Mouse (Mus musculus) frontal cortex, postnatal 14 days (tissue): ENCODE measurements at regions not wholly inside any gene's neighbourhood (a gene's known extent, or its start where the extent isn't known, plus 50 kb on each side); places are given as distances from the start of the nearest gene placed in this dataset.

Experiments
- DNase-seq, 2 experiments: peaks; one replicate each; pipeline ENCODE4 v3.0.0; 2022; ENCODE audit warnings: low spot score in 2 of 2

GRCm38 (mm10) chr4:34226089-34226840, 176.3 kb upstream of the Spaca1 start:
- DNase-seq: peak; percentile 40 to 43

DNA sequence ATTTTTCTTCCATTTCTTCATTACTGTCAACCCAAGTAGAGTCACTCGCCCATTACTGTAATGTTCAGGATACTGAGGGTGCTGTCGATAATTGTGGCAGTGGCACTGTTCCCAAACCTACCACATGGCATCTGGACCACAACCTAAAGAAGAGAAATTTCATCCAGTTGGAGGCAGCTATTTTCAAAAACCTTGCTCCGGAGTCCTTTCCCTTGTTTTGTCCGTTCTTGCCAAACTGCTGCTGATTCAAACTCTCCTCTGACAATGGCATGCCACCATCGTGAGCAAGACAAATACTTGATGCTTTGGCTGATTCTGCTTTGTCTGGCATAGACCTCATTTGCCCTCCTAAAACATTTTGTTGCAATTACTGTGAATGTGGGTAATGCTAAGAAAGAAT, 176.9 kb upstream of the Spaca1 start:
- no peak for DNase-seq

- no peak for DNase-seq
These were observed 177.6 kb upstream of the Spaca1 start for GRCm38 (mm10) chr4:34227611-34228010.

DNA sequence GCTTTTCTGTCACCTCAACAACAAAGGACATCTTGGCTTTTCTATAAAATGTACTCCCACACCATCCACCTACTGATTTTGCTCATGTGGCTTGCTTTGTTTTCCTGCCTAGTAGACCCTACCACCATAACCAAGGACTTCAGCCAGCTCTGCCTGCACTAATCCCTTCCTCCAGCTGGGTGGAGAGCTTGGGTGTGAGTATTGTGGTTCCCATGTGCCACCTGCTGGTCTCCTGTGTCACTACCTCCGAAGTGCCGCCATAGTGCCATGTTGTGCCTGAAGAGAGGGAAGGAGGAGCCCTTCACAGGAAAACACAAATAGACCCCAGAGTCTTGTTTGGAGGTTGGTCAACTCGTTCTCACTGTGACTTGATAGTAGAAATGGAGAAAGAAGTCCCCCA, 181.3 kb upstream of the Spaca1 start:
- peak; percentile 34 to 48 for DNase-seq

DNA sequence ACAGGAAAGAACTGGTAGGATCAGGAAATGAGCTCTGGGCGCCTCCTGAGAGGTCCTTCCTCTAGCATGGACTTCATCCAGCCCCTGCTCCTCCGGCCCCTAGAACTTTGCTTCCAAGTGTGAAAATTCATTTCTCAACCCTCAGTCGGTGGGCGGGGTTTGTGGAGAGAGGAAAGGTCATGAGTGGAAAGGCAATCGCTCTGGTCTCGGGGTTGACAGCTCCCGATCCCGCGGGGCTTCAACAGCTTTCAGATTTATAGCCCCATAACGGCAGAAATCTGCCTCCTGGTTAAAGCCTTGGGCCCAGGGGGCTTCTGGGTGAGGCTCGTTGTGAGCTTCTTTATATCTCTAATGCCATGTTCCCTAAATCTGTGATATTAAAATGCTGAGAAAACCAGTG, 184.2 kb upstream of the Spaca1 start:
- no peak for DNase-seq

DNA sequence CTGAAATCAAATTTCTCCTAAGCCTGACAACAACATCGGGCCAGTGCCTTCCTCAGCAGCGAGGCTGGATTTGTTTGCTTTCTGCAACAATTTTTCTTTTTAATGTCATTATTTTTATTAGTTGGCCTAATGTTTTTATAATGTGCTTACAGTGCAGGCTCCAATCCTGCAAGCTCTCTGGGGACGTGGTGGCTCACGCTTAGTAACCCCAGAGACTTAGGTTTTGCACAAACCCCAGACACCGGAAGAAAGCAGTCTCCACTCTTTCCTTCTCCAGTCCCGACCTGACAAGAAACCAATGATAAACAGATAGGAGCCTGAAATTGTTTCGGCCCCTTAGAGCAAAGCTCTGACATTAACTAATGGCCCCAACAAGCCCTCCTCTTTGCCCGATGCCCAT, 184.7 kb upstream of the Spaca1 start:
- no peak for DNase-seq

GRCm38 (mm10) chr4:34237791-34238190, 187.8 kb upstream of the Spaca1 start:
- DNase-seq: no peak

DNA sequence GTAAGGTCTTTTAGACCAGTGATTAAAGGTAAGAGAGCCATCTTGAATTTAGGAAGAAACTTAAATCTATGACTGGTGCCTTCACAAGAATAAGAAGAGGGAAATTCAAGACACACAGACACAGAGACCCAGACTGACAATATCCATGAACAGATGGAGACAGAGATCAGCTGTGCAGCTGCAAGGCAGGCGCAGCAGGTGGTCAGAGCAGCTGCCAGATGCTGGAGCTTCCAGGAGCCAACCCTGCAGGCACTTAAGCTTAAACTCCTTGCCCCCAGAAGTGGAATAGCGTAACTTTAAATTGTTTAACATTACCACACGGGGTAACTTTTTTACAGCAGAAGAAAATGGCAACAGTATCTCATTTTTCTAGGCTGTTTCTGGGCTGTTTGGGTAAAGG, 189.6 kb upstream of the Spaca1 start:
- no peak for DNase-seq

GRCm38 (mm10) chr4:34241060-34241571, 191.1 kb upstream of the Spaca1 start:
- no peak for DNase-seq

- DNase-seq: no peak
These were observed 191.7 kb upstream of the Spaca1 start for GRCm38 (mm10) chr4:34241673-34242072.

DNA sequence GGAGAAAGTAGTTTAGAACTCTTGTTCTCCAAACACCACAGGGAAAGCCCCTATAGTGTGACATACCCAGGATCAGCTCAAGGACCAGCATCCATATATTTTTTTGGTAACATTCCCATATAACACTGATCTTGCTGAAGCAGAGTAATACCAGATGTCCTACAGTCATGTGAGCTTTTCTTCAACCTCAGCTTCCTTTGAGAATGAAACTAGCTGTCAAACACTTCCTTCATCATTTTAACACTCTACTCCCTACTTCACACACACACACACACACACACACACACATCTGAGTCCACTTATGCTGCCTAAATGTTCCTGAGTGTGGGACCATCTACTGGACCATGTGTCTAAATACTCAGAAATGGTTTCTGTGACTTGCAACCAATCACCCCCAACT, 209.5 kb upstream of the Spaca1 start:
- no peak for DNase-seq

DNA sequence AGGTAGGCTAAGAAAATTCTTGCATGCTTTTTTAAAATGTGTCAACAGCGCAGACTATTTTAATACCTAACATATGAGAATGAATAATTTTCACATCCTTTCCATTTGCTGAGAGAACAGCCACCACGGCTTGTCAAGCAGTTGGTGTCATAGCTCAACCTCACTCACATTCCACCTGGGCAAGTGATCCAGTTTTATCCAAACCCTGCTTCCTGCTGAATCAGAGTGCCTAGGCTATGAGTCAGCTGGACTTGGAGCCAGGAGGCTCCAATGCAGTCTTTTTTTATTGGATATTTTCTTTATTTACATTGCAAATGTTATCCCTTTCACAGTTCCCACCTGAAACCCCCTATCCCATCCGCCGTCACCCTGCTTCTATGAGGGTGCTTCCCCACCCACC, 210.5 kb upstream of the Spaca1 start:
- DNase-seq: no peak

- no peak for DNase-seq
These were observed 211.8 kb upstream of the Spaca1 start for GRCm38 (mm10) chr4:34261809-34262208.

DNA sequence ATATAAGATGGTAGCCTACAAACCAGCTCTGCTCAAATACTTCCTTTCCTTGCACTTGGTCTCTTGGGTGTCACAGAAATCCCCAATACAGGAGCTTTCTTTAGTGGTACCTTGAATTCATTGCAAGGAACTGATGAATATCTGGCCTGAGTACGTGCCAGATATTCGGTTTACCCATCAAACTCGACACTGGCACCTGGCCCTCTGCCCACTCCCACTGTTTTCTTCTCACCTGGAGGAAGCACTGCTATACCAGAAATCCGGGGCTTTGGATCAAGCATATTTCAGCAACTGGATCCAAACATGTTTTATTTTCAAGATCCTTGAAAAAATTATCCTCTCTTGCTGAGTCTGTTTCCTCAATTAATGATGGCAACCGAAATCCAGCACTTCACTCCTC, 214.4 kb upstream of the Spaca1 start:
- no peak for DNase-seq

- no peak for DNase-seq
These were observed 224.3 kb upstream of the Spaca1 start for GRCm38 (mm10) chr4:34274316-34274715.

GRCm38 (mm10) chr4:34275372-34275771, 225.4 kb upstream of the Spaca1 start:
- DNase-seq: no peak

DNA sequence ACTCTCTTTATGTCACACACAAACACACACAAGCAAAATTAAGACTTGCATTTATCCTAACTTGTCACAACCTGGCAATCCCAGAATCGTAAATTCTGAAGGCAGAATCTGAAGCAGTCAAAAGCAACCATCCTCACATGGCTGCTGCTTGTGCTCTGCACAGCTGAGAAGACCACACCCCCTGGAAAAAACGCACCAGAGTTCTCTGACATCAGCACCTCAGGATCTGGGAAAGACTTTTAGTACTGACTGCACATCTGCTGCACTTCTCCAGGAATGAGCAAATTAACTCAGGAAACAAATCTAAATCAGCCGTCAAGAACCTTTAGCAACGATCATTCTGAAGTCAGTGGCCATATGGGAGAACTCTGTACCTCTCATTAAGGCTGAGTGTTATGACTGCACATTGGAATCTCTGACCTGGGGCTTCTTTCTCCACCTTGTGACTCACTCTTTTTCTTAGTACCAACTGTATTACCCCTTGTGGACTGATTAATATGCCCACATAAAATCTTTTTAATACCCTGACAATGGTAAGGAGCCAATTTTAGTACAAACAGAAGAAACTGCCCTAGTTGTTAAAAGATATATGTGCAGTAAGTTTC, 248.1 kb upstream of the Akirin2 start:
- no peak for DNase-seq

GRCm38 (mm10) chr4:34308921-34309563, 241.7 kb upstream of the Akirin2 start:
- no peak for DNase-seq

- DNase-seq: no peak
These were observed 240.6 kb upstream of the Akirin2 start for GRCm38 (mm10) chr4:34310061-34310642.

DNA sequence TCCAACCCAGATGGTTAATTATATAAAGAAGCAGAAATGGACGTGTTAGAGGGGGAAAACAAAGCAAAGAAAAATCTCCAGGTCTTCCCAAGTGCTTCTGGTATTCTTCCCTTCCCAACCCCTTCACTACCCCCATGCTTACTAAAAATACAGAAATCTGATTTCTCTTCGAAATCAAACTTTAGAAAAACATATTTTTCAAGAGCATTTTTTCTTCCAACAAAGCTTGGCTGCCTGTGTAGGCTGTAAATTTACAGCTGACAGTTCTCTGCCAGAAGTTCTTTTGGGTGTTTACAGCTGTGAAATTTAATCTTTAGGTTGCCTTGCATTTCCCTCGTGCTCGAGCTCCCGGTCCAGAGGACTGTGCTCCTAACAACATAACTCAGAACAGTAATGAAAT, 234.9 kb upstream of the Akirin2 start:
- DNase-seq: no peak

- no peak for DNase-seq
These were observed 227.9 kb upstream of the Akirin2 start for GRCm38 (mm10) chr4:34322841-34323240.

DNA sequence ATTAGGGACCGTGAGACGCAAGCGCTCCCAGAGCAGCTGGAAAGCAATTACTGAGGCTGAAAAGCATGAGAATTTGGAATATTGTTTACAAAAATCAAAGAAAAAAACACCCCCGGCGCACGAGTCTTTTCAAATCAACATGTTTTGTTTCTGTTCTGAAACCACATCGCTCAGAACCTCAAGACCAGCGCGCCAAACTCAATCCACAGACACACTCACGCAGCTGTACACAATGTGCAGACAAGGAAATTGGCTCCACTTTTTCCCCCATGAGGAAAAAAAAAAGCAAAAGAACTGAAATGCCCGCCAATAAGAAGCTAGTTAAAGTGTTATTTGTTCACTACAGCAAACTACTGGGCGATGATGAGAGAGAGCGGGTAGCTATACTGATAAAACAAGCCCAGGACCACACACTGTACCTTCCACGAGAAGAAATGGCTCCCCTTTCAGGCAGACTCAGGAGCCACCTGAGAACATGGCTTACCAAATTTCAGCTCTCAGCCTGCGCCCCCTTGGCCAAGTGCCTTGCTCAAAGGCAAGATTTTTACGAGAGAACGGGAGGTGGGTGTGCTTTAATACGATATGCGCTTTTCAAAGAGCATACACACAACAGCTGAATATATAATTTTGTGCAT, 222.5 kb upstream of the Akirin2 start:
- DNase-seq: no peak
